ENCODE assay signal across 8 mouse cellular contexts in genomic region chr17:70430452-70430787, GRCm38 (mm10).
DNase-seq lines count a peak whose midpoint lies in the region; ATAC-seq and TF ChIP-seq lines count a peak whose summit lies in the region.
"Had no signal": no experiment of that assay in that cellular context is flagged by ENCODE, and none has a peak within 500 bp of the region (broad histone marks: within the 10 kb centered on the region; RNA-seq: fewer than 3 reads in every experiment).

No protein-coding gene starts in this region.

- H3K79me2 ChIP-seq in liver, adult 2 months (ENCODE audit: control insufficient read depth, insufficient read depth, low read length), result no peaks in the 10 kb centered on the region

- no peak for ATAC-seq in liver, embryonic 11.5 days (replicated peaks; ENCODE audit: low FRiP score)
- ATAC-seq in common myeloid progenitor, adult 5-6 weeks (replicated peaks; ENCODE audit: low read depth, poor library complexity, severe bottlenecking), result peak; percentile 83
- no peak for ATAC-seq in stomach, postnatal 0 days (ENCODE audit: low FRiP score, low TSS enrichment)

- 17% methylated on average over 5 of the region's 5 CpGs for WGBS in liver, adult 2 months
- WGBS in liver, embryonic 11.5 days, result 19% methylated on average over 5 of the region's 5 CpGs
- 15% methylated on average over 5 of the region's 5 CpGs for WGBS in stomach, postnatal 0 days

- no peak overlapping the region for H3K9ac ChIP-seq in liver, adult 2 months (ENCODE audit: low read depth, low read length)
- no peak overlapping the region for H3K9ac ChIP-seq in liver, embryonic 11.5 days (ENCODE audit: low read depth, low read length)
- H3K9ac ChIP-seq in stomach, postnatal 0 days (ENCODE audit: low read length), result no peak overlapping the region
- H3K9ac ChIP-seq: midbrain, embryonic 12.5 days had no signal

- H3K4me2 ChIP-seq in liver, embryonic 11.5 days, result no peak overlapping the region
- H3K4me2 ChIP-seq in stomach, postnatal 0 days (replicated peaks; ENCODE audit: low read depth), result no peak overlapping the region

- no peaks in the 10 kb centered on the region for H3K36me3 ChIP-seq in liver, adult 2 months (ENCODE audit: control insufficient read depth, insufficient read depth, low read length)
- no peaks in the 10 kb centered on the region for H3K36me3 ChIP-seq in liver, embryonic 11.5 days (ENCODE audit: control insufficient read depth, insufficient read depth, low read length)
- no peaks in the 10 kb centered on the region for H3K36me3 ChIP-seq in stomach, postnatal 0 days (ENCODE audit: control insufficient read depth, insufficient read depth, low read length)
- H3K36me3 ChIP-seq: midbrain, embryonic 12.5 days had no signal

- no peak for TF ChIP-seq EP300 in stomach, postnatal 0 days (optimal IDR thresholded peaks at IDR 0.05)

- no peak for TF ChIP-seq POLR2A in liver, adult 2 months (IDR thresholded peaks at IDR 0.05; ENCODE audit: extremely low read depth, insufficient read depth, low read length)

- H3K9me3 ChIP-seq in liver, embryonic 11.5 days (ENCODE audit: control insufficient read depth, low read length), result no peaks in the 10 kb centered on the region
- no peaks in the 10 kb centered on the region for H3K9me3 ChIP-seq in stomach, postnatal 0 days (ENCODE audit: control insufficient read depth, low read length)
- H3K9me3 ChIP-seq: midbrain, embryonic 12.5 days had no signal

- no peaks in the 10 kb centered on the region for H3K4me1 ChIP-seq in liver, adult 2 months (ENCODE audit: control insufficient read depth, insufficient read depth, low read length)
- H3K4me1 ChIP-seq in liver, embryonic 11.5 days (replicated peaks; ENCODE audit: control insufficient read depth, insufficient read depth, low read length), result no peaks in the 10 kb centered on the region
- no peaks in the 10 kb centered on the region for H3K4me1 ChIP-seq in stomach, postnatal 0 days (replicated peaks; ENCODE audit: control insufficient read depth, insufficient read depth)
- H3K4me1 ChIP-seq: midbrain, embryonic 12.5 days had no signal

- DNase-seq in liver, adult 2 months (ENCODE audit: extremely low read depth, low read depth, low spot score), result peak; percentile 53
- DNase-seq in liver, embryonic 11.5 days (ENCODE audit: low spot score), result no peak
- peak; percentile 49 for DNase-seq in adrenal gland, adult 2 months
- DNase-seq in hindlimb bud, embryonic 11.5 days (ENCODE audit: extremely low spot score, low read depth, low spot score), result peak; percentile 71
- peak; percentile 11 for DNase-seq in lung, postnatal 25 days (ENCODE audit: low spot score)
- DNase-seq in stomach, postnatal 0 days (ENCODE audit: low spot score), result peak; percentile 31

- H3K27ac ChIP-seq in liver, adult 2 months (replicated peaks; ENCODE audit: insufficient read depth, low read depth, low read length), result no peak overlapping the region
- no peak overlapping the region for H3K27ac ChIP-seq in liver, embryonic 11.5 days (ENCODE audit: low read depth, low read length)
- no peak overlapping the region for H3K27ac ChIP-seq in stomach, postnatal 0 days (replicated peaks)
- H3K27ac ChIP-seq: midbrain, embryonic 12.5 days had no signal

- H3K27me3 ChIP-seq in liver, adult 2 months (ENCODE audit: control insufficient read depth, insufficient read depth, low read length), result no peaks in the 10 kb centered on the region; the same call in 1 of the 2 replicates
- H3K27me3 ChIP-seq in liver, embryonic 11.5 days (replicated peaks; ENCODE audit: control insufficient read depth, insufficient read depth, low read length), result no peaks in the 10 kb centered on the region
- H3K27me3 ChIP-seq in stomach, postnatal 0 days (ENCODE audit: control insufficient read depth, insufficient read depth, low read length), result no peaks in the 10 kb centered on the region
- H3K27me3 ChIP-seq: midbrain, embryonic 12.5 days had no signal

- peak; percentile 49; the same call in 1 of the 2 replicates for TF ChIP-seq CTCF in liver, adult 2 months (IDR thresholded peaks at IDR 0.05; ENCODE audit: low read depth, low read length)
- TF ChIP-seq CTCF in stomach, postnatal 0 days (IDR thresholded peaks at IDR 0.05; ENCODE audit: low read depth), result peak; percentile 81

- no peak overlapping the region for H3K4me3 ChIP-seq in liver, adult 2 months (ENCODE audit: insufficient read depth, low read depth, low read length)
- H3K4me3 ChIP-seq in liver, embryonic 11.5 days (ENCODE audit: low read depth, low read length), result no peak overlapping the region
- no peak overlapping the region for H3K4me3 ChIP-seq in stomach, postnatal 0 days (ENCODE audit: low read depth, low read length)
- H3K4me3 ChIP-seq: midbrain, embryonic 12.5 days had no signal
